Mouse (Mus musculus): Measurements from ENCODE around the gene Inava.

DNA sequence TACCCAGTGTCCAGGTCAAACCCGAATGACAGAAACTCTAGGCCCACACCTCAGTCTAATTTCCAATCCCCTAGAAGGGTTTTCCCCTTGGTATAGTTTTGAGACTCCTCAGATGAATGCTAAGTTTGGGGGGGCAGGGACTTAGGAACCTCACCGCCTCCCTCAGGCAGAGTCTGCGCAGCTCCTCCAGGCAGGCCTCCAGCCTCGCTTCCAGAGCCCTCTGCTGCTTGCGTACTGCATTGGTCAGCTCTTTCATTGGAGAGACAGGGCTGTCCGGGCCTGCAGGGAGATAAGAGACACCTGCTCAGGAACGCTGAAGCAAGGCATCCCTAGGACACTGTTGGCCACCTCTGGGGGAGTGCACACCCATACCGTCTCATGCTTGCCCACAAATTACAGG lies 7.4 kb downstream of the Inava start:
- TF ChIP-seq CTCF (IDR thresholded peaks at IDR 0.05) = no peak
- no peak for TF ChIP-seq EP300 (IDR thresholded peaks at IDR 0.05; ENCODE audit: insufficient read depth, low read depth, low read length)

All from heart, adult 2 months (tissue).